Mouse (Mus musculus) spleen, postnatal 14 days (tissue): Measurements from ENCODE around the gene Edem3.
"Not testable (repeated sequence)": the region's sequence is repeated elsewhere in the genome, so short reads cannot be mapped to it uniquely, and the experiment has no call there.

ENCODE experiments used
- DNase-seq, 2 experiments: peaks; one replicate each; pipeline ENCODE4 v3.0.0; 2021 to 2022; ENCODE audit warnings: low spot score in 2 of 2

Gene Edem3

DNA sequence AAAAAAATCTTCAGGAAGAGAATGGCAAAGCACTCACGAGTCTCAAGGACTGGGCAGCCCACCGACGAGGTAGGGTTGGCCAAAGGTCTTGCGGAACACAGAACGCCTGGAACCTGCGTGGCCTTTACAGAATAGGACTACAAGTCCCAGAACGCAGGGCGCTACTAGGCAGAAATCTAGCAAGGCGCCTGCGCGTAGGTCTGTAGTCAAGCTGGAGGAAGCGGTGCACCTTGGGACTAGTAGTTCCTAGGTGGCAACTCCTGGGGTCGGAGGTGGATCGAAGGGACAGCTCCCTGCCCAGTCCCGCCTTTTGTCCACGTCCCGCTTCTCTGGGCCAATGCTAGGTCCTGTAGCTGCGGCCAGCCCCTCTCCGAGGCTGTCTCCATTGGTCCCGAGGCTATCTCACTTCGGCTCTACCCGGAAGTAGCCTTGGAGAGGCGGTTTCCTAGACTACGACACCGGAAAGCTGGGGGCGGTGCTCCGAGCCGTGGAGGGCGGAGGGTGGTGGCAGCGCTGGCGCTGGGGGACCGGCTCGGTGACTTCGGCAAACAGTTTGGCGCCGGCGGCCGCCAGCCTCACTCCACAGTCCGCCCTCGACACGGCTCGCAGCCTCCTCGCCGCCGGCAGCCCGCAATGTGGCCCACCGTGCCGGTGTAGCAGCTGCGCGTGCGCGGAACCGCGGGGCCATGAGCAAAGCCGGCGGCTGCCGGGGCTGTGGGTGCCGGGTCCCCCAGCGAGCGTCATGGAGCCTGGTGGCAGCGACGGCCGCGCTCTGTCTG is at the start of gene Edem3:
Gene Edem3, plus strand, starts transcription at position 491 of the 779 bp plus-strand sequence.
- DNase-seq, result peak; percentile 89 to 94

DNA sequence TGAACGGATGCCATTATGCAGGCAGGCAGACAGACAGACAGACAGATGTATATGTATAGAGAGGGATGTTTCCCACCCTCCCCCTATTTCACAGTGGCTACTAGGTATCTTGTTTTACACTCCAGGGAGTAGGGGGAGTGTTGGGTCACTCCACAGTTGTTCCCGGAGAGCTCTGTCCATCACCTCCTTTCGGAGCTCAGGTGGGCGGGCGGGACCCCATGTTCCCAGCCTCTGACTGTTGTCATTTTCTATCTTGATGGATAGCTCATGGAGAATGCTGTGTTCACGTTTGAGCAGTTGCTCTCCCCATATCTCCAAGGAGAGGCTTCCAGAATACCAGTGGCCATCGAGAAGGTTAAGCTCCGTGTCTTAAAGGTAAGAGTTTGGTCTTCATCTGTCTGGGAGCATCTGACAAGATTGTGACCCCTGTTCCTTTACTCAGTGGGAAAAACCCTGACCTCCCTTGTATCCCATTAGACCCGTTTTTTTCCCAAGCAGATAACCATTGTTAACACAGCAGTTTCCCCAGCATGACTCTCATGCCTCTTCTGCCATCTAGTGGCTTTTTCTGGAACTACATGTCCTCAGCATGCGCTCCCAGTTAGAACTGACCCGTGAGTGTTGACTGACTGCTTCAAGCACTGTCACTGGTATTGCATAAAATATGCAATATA is 49.3 kb upstream of the Edem3 start:
- peak; percentile 41 to 74 for DNase-seq

DNA sequence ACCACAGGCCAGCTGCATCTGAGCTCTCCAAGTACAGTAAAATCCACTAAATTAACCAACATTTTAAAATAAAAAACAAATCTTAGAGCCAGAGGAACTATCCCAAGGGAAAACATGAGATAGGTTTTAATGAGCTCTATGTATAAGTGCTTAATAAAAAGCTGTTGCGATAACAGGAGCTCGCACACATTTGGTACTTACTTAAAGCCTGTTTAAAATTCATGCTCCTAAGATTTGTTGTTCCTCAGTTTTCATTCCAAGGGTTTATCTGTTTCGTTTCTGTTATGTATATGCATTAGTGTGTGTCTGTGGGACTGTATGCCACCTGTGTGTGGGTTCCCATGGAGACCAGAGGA is 48.8 kb upstream of the Edem3 start:
- DNase-seq, result no peak

DNA sequence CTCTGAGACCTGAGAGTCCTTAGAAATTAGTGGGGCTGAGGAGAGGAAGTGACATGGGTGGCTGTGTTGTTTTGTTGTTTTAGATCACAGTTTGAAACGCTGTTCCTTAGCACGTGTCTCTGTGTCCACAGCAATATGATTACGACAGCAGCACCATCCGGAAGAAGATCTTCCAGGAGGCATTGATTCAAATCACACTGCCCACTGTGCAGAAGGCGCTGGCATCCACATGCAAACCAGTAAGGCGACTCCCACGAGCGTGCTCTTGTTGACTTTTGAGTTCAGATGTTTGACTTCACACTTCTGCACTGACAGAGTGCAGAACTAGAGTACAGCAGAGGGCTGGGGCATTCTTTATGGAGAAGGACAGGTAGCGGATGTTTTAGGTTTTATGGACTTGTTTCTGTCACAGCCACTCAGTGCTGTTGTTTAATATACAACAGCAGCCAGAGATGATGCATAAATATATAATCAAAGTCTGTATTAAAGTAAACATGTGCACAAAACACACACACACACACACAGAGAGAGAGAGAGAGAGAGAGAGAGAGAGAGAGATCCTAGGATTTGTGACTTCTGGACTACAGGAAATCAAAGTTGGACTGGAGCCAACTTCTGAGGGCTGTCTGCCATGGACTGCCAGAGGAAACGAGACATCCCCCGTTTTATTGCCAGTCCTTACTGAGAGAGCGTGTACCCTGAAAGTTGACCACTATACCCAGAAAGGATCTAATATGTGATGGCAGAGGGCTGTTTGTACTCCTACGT is 46.0 kb upstream of the Edem3 start:
- no peak for DNase-seq

DNA sequence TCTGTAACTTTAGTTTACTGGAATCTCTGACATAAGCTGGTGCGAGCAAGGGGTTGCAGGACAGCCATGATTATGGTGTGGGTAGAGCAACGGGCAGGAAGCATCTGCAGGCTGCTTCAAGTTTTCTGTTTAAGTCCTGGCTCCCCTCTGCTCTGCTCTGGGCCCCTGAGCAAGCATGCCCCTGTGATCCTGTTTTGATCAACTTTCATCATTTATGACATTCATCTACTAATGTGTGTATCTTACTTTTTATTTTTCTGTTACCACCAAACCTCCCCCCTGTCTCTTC is 45.5 kb upstream of the Edem3 start:
- no peak for DNase-seq

DNA sequence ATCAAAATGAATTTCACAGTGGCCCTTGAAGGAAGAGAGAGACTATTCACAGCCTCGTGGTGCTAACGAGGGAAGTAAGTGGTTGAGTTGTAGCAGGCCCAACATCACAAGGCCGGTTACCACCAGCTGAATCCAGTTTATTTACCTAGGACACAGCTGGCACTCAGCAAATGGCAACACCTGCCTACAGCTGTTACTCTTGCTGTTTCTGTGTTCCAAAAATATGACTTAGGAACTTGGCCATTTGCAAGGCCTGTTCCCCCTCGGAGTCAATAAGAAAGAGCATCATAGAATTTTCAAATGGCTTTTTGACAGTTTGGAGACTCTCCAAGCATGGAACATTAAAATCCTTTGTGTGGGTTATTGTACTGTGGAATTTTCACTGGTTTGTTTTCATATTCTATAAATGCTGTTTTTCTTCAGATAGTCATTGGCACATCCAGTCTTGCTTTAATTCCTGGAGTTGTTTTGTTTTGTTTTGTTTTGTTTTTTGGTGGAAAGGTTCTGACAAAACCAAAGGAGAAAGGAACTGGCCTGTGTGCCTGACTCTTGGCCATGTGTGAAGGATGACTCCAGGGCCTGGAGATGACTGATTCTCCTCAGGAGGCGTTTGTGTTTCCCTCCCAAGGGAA is 44.6 kb upstream of the Edem3 start:
- DNase-seq, result no peak

DNA sequence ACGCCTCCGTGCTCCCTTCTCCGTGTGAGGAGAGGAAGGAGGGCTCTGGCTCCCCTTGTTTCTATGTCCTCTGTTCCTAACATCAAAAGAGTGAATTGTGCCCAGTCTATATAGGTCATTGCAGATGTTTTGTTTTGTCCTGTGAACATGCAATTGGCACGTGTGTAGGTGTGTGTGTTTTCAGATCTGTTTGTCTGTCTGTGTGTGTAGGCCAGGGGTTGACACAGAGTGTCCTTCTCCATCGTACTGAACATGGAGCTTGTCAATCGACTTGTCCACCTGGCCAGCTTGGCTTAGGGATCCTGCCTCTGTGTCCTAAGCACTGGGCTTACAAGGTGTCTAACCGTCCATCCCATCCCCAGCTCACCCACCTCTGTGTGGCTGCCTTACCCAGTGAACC is 44.1 kb upstream of the Edem3 start:
- no peak for DNase-seq

DNA sequence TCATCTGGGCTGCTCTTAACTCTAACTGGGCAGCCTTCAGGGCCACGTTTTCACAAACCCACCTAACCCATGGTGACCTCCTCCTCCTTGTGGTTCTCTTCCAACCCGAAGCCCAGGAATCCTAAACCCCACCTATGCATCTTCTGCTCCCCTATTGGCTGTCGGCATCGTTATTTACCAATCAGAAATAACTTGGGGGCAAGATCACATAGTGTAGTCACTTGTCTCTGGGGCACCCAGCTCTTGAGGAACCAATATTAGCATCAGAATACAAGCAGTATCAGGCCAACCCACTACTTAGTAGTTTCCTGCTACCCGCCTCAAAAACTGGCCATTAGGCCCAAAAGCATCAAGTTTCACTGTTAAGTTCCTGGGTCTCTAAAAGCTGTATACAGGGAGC is 42.5 kb upstream of the Edem3 start:
- no peak for DNase-seq

DNA sequence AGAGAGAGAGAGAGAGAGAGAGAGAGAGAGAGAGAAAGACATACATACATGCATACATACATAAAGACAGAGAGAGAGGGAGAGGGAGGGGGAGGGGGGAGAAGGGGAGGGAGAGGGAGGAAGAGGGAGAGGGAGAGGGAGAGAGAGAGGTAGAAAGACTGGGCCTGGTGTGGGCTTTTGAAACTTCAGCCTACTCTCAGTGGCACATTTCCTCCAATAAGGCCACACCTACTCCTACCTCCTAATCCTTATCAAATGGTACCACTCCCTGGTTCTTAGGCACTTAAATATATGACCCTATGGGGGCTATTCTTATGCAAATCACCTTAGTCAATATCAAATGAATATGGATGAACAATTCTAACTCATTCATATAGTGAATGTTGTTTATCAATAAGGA is 41.5 kb upstream of the Edem3 start:
- DNase-seq, result no peak

DNA sequence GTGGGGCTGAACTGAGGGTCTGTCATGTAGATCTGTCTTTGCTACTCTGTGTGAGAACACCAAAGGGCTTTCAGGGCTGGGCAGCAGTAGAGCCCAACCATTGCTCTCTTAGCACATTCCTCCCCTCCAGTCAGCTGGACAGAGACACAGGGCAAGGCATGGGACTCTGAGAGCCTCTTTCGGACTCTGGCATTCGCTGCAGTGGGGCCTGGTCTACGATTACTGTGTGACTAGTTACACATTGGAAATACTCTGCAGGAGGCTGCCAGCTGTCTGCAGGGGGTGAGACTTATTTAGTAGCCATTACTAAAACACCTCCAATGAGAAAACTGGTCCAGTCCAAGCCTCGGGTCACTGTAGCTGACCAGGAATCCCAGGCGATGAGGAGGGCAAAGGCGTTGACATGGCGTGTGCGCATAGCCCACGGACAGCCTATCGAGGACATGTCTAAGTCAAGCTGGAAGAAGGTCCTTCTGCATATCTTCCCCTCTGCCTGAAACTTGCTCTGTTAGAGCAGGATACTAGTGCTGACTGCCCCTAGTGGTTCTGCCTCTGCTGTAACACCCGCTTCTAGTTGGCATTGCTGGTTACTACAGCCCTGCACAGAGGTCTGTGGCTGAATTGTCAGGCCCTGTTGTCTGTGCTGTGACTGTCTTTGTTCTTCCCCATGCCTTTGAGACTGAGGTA is 39.0 kb upstream of the Edem3 start:
- no peak for DNase-seq

DNA sequence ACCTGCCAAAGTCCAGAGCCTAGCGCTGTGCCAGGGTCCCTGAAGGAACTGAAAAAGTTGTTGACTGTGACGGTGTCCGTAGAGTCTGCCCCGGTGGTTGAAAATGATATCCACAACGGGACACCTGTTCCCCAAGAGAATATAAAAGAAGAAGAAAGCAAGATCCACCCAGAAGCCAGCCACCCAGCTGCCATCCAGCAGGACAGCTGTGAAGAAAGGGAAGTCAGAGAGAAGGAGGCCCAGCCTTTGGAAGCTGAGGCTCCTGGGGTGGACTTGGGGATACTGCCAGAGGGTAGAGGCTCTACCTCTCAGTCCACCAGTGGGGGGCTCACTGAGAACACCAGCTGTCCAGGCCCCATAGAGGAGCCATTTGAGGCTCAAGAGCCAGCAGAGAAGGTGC is 37.5 kb upstream of the Edem3 start:
- DNase-seq, result no peak

DNA sequence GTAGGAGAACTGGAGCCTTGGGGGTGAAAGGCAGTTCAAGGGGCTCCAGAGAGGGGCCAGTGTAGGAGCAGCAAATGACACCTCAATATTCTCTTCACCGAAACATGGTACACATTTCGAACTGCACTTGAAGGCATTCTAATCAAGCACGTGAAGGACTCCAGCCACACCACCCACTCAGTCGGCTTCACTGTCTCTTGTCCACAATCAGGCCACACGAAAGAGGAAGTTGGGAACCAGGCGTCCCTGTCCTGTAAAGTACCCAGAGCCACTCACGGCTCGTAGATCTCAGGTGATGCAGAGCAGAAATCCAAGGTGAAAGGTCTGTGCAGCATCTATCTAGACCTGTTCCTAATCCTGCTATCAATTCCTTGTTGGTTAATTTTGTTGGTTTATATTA is 36.6 kb upstream of the Edem3 start:
- DNase-seq, result no peak

DNA sequence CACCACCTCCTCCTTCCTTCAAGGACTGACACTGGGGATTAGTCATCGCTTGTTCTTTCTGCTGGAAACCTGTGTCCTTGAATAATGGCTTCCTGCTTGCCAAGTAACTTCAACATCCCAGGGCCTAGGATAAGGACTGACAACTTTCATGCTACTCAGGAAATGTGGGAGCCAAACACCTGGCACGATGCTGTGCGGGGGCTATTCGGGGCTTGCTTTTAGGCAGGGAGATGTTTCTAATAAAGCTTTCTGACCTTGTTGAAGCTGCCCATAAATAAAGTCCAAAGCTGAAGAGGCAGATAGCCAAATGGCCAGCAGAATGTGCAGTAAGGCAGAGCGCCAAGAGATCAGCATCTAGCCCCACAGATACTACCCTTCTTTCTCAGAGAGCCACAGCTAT is 35.3 kb upstream of the Edem3 start:
- DNase-seq, result no peak

DNA sequence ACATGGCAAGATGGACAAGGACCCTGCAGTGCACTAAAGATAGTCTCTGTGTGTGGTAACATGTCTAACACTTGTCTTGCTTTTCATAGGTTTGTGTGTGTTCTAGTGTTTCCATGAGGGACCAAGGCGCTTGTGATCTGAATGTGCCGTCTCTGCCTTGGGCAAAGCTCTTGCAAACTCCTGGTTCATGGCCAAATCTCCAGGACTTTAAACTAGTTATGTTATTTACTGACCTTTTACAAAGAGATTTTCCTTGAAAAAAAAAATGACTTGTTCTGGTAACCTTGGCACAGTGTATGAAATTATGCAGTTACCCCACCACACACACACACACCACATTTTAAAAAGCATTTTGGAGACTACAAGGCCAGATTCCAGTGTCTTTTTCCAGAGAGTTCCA is 34.6 kb upstream of the Edem3 start:
- DNase-seq, result no peak

DNA sequence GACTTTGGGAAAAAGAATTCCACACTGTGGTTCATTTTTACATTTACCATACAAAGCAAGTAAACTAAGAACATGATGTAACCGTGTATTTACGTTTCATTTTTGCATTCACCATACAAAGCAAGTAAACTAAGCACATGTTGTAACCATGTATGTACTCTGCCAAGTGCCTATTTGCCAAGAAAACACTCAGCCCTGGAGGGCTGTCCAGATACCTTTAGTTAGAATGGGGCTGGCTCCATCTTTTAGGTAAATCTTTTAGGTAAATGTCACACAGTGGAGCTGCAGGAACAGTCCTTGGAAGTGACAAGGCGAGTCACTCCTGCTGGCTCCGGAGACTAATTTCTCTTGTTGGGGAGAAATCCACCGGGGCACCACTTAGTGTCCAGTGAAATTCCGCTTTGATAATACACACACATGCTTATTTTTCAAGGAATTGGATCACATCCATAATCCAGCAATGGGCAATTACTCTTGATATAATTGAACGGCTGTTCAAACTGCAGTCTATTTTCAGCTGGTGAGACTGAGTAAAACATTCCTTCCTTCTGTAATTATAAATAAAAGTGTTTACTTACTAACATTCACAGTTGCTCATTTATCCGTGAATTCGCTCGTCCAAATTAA is 33.7 kb upstream of the Edem3 start:
- DNase-seq, result no peak

DNA sequence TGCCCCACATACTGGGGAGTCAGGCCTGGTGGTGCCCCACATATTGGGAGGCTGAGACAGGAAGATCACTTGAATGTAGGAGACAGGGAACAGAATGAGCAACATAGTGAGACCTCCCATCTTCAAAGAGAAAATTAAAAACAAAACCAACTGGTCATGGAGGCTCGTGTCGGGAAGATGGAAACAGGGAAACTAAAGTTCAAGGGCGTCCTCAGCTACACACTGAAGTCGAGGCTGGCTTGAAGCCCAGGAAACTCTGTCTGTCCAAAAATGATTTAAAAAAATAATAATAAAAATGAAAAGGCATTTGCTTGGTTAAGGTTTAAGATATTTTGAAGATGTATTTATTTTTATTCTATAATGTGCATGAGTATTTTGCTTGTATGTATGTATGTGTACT is 31.4 kb upstream of the Edem3 start:
- DNase-seq, result no peak

DNA sequence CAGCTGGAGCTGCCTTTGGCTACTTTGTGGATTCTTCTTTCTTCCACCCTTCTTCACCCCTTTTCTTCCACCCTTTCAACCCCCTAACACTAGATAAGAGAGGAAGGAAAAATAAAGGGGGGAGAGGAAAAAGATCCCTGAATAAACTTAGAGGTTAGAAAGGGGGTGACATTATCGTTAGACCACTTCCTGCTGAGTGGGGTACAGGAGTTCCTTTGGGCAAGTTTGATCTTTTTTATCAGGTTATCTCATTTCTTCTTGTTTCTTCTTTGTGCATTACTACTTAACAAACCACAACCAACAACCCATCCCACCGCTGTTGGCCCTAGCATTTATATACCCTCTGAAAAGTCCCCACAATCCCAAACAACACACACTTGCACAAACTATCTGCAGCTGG is 29.6 kb upstream of the Edem3 start:
- no peak for DNase-seq

DNA sequence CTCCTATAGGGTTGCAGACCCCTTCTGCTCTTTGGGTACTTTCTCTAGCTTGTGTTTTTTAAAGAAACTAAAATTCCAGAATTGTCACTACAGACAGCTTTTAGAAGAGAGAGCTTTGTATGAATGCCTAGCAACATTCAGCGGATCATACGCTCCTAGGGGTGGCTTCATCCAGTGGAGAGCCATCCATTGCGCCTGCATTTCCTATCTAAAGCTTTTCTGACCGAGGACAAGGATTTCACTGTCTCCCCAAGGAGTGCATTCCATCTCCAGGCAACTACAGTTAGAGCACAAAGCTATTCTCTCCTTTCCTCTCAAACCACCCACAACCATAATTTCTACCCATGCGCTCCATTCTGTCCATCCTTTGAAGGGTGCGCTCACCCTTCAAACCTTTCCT is 28.8 kb upstream of the Edem3 start:
- no peak for DNase-seq

DNA sequence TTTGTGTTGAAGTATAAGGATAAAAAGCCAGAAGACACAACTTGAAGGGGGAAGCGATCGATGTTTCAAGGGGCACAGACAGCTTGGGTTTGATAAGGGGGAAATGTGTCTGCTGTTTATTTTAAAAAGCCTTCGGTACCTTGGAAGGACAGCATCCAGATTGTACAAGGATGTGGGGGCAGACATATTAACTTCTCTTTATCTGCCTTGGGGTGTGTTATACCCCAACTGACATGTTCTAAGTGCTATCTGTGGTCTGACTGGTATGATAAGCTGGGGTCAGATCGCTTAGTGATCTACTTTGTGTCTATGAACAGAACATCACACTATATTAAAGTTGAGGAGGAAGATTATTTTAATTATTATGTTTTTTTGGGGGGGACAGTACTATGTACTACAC is 27.0 kb upstream of the Edem3 start:
- DNase-seq, result no peak

DNA sequence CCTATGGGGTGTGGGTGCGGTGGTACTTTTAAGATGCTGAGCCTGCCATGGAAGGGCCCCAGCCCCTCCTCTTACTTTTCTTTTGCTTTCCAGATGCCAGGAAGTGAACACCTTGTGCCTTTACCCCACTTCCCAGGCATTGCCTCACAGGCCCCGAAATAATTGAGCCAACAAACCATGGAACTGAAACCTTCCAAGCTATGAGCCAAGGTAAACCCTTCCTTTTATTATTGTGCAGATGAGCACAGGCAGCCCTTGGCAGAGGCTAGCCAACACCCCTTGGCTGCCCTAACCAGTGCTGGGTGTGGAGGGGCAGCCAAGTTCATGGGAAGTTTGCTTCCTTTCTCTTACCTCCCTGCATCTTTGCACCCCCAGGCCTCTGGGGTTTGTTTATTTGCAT is 18.0 kb upstream of the Edem3 start:
- DNase-seq, result no peak

DNA sequence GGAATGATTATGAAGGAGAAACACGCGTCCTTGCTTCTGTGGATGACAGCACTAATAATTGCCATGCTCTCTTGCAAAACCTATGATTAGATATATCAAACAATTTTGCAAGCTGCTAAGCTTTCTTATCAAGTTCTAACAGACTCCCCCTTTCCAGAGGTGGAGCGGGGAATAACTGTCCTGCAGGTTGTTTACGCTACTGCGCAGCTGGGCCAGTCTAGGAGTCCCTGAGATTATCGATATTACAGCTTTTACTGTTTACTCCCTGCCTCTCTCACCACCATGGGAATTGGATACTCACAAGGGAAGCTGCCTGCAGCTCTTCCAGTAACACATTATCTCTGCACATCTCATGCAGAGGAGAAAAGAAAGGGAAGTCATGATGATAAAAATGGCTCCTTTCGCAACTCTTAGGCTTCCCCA is 14.0 kb upstream of the Edem3 start:
- no peak for DNase-seq

DNA sequence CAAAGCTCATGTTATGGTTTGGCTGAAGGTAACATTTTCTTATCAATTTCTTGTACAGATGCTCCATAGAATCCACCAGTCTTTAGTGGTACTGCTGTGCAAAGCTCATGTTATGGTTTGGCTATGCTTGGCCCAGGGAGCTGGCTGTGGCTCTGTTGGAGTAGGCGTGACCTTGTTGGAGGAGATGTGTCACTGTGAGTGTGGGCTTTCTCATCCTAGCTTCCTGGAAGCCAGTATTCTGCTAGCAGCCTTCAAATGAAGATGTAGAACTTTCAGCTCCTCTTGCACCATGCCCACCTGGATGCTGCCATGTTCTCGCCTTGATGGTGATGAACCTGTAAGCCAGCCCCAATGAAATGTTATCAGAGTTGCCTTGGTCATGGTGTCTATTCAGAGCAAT is 5.3 kb upstream of the Edem3 start:
- not testable (repeated sequence) for DNase-seq
